Mouse (Mus musculus) right cerebral cortex, postnatal 10 days (tissue): ENCODE measurements at regions not wholly inside any gene's neighbourhood (a gene's known extent, or its start where the extent isn't known, plus 50 kb on each side); places are given as distances from the start of the nearest gene placed in this dataset.
"Not testable (repeated sequence)": the region's sequence is repeated elsewhere in the genome, so short reads cannot be mapped to it uniquely, and the experiment has no call there.

ENCODE experiments used
- DNase-seq, 2 experiments: peaks; one replicate each; pipeline ENCODE4 v3.0.0; 2021; ENCODE audit warnings: low spot score in 2 of 2

DNA sequence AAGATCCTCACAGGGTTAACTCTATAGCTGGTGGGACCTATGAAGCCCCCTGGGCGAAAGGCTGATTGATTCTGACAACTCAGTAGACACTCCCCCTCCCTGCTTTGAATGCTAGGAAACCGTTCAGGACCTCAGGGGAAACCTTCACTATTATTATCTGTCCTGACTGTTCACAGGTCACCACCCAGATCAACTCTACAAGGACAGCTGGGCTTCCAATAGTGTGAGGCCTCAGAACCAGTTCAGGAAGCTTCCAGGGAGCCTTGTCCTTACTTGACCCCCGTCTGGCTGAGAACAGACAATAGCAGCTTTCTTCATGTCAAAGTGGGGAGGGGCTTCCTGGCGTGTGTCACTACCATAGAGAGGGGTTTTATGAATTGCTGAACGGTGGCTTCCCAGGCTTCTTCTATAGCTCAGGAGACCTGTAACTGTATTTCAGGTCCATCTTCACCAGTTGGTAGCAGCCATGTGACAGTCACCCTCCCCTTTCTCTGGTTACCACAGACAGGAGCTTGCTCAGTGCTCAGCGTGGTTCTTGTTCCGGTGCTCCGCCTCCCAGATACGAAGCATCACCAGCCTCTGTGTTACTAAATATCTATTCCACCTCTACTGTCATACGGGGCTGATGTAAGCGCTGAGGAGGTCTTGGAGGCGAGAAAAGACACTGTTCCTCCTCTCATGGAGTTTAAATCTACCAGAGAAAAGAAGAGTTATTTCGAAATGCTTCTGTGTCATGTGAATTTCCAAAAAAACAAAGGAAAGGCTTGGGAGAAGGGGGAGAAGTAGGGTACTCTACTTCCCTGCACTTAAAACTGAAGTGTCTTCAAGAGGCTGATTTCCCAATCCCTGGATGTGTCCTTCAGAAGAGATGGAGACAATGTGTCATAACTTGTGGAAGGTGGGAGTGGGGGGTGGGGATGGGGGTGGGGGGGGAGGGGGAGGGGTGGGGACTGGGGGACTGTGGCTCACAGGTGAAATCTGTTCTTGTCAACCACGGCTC lies 96.9 kb downstream of the Vcpkmt start:
- peak; percentile 53 to 55 for DNase-seq

DNA sequence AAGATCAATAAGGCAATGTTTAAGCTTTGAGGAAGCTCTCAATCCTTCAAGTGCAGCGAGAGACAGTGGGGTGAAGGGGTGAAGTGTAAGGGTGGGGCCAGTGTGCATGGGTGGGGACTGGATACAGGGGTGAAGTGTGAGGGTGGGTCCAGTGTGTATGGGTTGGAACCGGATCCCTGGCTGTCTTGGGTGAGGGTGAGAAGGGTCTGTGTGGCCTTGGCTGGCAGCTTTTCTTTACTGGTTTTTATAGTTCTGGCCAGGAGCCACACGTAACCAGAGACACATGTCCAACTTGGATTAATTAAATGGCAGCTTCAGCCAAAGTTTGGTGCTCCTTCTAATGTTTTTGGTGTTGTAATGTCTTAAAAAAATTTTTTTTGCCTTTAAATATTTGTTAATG lies 101.4 kb downstream of the Vcpkmt start:
- DNase-seq: no peak

DNA sequence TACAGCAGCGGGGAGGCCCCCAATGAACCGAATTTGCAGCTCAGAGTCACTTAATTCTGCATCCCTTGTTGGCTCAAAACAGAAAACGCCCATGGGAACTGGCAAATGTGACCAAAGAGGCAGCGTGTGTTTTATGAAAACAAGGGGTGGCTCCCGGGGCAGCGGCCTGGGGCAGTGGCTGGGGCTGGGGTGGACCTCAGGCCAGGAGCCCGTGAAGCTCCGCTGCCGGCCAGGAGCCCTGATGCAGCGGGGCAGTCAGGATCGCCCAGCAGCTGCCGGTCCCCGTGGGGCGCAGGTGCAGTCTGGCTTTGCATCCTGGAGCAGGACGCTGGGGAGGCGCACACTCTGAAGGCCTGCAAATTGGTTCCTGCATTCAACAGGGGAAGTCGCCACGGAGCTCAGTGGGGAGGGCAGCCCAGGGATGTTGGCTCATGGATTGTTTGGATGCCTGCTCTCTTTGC lies 104.4 kb upstream of the Gm9887 start:
- no peak for DNase-seq

DNA sequence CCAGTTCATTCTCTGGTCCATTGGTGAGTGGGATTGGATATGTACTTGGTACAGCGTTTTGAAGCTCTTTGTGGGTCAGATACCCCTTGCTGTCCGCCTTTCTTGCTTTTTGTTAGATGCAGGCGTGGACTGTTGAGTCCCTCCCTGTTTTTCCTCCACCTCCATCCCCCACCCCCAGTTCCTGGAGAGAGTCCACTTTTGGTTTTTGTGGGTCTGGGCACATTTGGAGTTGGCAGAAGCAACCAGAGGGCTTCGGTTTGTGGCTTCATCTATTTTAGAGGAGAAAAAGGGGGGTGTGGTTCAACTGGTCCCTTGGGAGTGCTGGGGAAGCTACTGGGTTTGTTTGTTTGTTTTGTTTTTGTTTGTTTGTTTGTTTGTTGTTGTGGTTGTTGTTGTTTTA lies 103.9 kb upstream of the Gm9887 start:
- DNase-seq: no peak

DNA sequence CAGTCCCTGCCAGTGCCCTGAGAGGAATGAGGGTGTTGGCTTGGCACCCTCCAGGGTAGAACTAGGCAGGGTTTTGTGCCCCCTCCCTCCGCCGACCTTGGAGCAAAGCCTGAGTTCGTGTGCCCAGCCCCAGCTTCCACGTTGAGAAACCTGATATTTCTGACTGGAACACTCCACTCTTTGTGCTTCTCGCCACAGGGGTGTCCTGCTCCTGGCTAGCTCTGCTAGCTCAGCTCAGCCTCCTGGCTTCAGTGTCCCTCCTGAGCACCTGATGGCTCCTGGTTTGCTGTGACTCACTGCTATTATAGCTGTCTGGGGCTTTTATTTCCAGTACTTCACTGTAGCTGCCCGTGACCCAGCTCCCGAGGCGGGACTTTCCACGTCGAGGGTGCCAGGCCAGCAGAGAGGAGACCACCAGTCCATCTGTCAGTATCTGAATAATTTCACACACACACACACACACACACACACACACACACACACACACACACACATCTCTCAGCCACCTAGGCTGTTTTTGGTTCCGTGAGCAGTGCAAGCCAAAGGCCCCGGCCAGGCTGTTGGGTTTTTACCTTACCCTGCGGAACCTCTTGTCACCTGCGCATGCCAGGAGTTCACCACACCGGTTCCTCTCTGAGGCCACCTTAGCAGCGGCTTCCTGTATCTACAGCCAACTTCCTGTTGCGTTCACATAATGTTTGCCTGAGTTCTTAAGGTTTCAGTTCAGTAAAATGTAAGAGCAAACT lies 102.8 kb upstream of the Gm9887 start:
- DNase-seq: no peak

DNA sequence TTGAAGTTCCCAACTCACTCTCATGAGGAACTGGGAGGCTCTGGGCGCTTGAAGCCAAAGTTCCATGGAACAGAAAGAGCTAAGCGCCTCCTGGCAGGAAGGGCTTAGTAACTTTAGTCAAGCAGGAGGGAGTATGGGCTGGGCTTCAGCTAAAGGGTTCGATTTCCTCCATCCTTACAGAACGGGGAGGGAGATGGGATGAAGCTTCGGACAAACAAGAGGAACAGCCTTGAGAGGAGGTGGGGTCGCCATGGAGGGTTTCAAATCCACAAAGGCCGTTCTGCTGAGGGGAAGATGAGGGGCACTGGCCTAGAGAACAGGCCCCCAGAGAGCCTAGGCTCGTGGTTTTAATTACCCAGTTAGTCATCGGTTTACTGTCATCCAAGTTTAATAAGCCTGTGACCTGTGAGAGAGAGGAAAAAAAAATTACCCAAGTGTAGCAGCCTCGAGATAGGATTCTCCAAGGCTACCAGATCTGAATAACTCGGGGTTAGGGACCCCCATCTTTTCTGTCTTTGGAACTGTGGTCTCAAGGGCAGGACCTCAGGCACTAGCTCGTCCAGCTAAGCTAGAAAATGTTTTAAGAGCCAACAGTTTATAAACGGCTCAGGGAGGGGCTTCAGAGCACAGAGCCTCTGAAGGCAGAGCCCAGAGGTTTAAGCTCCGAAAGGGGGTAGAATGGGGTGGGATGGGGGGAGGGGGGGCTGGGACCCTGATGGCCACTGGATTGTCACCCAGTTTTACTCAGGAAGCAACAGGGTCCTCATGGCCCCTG lies 102.1 kb upstream of the Gm9887 start:
- no peak for DNase-seq

DNA sequence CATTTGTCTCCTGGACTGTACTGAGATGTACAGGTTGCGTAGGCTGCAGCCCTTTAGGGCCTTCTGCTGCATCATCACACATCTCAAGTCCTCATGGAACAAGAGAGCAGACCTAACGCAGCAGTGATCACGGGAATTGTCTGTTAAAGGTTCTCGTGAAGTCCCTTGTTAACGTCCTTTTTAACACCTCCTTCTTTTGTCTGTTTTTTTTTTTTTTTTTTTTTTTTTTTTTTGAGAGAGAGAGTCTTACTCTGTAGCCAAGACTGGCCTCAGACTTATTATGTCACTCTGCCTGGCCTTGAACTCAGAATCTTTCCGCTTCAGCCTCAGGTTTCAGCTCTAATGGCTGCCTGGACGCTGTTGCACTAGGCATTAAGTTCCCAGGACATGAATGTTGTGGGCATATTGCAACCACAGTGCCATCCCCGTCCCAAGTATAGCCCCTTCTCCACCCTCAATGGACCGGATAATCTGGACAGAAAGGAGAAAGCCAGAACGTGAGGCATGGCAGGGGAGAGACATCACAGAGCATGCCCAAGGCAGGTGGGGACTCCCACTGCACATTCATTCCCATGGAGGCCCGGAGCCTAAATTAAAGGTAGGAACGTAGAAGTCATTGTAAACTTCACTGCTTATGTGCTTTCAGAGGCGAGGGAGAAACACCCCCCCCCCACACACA lies 101.3 kb upstream of the Gm9887 start:
- DNase-seq: no peak

DNA sequence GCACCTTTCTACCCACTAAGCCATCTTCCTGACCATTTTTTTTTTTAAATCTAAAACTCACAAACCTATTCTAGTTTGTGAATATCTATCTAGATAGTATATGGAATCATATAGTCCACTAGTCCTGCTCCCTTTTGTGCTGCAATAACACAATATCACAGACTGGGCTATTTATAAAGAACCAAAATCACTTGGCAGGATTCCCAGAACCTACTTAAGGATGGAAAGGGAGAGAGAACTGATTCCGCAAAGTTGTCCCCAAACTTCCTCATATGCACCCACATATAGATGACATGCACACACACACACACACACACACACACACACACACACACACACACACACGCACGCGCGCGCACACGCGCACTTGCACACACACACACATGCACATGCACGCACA lies 100.7 kb upstream of the Gm9887 start:
- DNase-seq: no peak

DNA sequence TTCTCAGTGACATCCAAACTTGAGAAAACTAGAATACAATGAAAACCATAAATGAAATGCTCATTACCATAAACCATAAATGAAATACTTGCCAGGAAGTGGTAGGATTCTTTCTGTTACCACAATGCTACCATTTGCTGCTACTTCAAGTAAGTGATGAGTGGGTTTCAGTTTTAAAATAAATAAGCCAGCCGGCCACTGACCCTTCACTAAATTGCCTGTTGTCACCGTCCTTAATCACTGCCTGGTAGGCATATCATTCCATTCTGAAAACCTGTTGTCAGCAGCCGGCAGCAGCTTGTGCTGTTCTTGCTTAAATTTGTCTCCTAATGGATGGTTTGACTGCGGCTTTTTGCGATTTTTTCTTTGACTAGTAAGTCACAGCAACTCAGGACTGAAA lies 99.6 kb upstream of the Gm9887 start:
- DNase-seq: no peak

DNA sequence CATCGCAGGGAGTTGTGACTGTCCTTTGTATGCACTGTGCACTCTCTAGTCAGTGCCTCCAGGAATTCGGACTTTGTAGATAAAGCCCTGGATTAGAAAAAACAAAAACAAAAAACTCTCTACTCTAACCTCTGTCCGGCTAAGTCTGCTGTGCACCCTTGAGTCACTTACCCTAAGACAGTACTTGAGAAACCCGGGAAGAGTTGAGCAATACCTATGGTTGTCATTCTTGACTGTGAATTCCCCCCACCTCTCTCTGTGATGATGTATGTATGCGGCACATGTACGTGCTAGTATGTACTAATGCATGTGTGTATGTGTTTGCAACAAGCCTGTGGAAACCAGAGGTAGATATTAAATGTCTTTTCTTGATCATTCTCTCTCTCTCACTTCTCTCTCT lies 96.7 kb upstream of the Gm9887 start:
- DNase-seq: no peak

DNA sequence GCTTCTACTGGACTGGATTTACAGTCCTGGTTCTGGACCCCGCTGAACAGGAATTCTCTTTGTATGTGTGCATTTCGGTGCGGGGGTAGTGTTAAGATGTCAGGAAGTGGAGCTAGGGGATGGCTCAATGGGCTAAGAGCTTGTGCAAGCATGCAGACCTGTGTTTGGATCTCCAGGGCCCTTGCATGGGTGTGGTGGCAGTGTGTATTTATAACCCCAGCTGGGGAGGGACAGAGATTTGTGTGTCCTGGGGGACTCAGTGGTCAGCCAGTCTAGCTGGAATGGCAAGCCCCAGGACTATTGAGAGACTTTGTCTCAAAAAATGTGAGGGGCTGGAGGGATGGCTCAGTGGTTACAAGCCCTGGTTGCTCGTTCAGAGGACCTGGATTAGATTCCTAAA lies 95.1 kb upstream of the Gm9887 start:
- DNase-seq: no peak

DNA sequence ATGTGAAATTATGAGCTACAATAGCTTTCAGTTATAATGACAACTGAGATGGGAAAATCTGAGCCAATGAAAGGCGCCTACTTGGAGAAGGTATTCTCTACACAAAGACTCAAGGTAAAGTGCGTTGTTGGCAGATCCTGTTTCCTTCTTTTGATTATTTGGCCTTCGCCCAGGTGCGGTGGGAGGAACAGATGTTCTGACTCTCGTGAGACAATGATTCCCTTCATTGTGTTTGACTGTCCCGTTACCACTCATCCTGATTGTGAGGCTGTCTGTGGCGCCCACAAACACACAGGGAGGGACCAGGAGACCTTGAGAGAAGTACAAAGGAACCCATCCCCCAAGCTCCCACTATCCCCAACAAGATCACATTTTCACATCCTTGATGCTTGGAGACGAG lies 92.6 kb upstream of the Gm9887 start:
- DNase-seq: no peak

DNA sequence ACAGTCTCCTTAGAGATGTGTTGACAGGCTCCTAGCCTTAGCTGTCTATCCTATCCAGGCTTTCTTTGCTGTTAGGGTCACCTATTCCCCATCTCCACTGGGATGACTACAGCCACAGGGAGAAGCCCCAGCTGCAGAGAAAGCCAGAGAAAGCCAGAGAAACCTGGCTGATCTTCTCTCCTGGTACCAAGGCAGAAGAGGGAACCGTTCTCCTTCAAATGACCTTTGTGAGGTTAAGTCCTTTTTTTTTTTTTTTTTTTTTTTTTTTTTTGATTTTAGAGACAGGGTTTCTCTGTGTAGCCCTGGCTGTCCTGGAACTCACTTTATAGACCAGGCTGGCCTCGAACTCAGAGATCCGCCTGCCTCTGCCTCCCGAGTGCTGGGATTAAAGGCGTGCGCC lies 91.1 kb upstream of the Gm9887 start:
- not testable (repeated sequence) for DNase-seq

DNA sequence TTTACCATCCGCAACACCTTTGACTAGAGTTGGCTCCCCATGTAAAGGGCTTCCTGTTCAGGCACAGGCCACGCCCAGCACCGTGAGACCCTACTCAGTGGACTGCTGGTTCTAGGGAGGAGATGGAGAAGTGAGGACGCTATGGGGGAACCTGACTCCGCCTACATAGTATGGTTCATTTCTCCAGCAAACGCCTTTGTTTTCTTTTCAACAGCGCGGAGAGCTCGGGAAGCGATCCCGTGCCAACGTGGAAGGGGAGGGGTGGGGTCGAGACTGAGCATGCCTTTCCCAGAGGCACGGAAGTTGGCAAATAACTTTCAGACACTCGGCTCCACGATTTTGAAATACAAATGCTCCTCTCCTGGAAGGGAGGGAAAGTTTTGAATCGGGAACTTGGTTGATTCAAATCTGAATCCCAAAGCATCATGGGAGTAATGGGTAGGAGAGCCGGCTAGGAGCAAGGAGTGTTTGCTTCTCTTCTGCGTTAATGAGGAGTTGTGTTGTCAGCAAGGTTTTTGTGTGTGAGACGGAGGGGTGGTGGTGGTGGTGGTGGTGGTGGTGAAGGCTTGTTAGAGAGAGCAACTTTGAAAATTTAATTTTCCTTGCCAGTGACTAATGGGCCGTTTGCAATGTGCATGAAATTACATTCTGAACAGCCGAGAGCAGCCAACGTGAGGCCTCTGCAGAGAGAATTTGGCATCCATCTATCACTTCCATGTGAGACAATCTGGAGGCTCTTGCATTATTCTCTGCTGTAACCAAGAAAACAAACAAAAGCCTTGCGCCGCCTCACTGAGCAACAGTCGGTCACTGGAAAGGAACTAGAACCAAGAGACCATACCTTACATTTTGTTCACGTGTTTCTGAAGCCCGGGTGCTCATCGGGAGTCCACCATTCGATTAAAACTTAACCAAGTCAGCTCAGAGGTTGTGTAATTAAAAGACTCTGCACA lies 89.9 kb upstream of the Gm9887 start:
- peak in 1 of 2 experiments; percentile 29 for DNase-seq

DNA sequence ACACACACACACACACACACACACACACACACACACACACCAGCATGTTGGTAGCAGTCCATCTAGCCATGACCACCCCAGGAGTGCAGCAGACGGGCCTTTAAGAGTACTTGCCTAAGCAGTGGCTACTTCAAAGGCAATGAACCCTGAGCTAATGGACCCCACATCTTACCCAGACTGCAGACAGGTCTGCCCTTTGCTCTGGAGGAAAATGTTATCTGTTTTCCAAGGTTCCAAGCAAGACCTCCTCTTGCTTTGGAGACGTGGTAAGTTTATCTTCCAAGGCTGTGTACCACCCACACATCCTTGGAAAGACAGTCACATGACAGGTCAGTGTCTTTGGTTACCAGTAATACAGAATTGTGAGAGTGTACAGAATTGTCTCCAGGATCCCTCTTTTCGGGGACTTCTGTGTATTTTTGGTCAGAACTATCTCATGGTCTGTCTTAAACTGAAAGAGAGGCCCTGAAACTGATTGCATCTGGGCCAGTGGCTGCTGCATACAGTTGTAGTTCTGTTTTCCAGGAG lies 88.4 kb upstream of the Gm9887 start:
- DNase-seq: no peak

DNA sequence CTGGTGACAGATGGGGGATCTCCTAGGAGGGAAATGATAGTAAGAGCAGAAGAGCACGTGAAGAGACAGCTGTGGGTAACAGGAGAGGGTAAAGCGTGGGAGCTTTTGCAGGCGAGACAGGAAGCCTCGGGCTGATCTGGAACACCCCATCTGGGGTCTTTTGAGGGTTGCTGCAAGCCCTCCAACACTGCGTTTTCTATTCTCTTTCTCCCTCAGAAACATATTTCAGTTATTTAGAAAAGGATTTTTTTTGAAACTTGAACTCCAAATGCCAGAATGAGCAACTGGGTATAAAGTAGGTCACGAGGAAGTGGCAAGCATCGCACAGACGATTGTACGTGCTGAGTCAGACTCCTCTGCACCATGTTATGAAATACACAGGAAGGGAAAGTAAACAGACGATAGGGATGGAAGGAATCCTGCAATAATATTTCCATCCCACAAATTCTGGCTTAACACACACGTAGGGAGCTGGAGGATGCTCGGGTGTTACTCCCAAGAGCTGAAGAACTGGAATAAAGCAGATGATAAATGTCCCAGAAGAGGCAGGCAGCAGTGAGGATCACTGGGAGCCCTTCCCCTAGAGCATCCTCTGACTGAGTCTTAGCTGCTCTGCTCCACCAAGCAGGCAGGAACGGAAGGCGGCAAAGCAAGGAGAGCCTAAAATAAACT lies 86.0 kb upstream of the Gm9887 start:
- no peak for DNase-seq

DNA sequence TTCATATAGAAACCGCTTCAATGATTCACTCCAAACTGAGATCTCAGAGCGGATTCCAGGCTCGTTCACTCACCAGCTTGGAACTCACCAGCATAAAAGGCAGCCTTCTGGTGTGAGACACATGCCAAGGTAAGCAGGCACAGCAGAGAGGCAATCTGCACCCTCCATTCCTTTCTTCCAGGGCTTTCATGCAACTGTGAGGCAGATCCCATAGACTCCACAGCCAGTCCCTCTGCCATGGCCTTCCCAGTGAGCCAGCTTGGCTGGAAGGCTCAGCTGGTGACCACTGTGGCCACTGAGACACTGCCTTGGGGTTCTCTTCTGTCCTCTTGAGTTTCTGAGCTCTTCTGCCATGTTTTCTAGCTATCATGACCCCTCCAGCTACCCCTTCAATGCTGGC lies 84.5 kb upstream of the Gm9887 start:
- DNase-seq: peak; percentile 56 to 76

DNA sequence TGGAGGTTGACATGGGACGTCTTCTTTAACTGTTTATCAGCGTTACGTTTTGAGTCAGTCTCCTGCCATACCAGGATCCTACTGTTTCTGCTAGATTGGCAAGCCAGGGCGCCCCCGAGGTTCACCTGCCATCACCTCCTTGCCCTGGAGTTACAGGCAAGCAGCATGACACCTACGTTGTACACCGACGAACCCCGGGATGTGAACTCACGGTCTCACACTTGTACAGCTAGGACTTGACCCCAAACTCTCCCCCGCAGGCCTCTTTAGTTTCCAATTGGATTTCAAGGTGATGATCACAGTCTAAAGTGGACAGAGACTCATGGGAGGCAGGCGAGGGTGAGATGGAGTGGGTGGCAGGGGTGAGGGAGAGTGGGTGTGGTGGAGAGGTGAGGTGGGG lies 83.9 kb upstream of the Gm9887 start:
- no peak for DNase-seq

DNA sequence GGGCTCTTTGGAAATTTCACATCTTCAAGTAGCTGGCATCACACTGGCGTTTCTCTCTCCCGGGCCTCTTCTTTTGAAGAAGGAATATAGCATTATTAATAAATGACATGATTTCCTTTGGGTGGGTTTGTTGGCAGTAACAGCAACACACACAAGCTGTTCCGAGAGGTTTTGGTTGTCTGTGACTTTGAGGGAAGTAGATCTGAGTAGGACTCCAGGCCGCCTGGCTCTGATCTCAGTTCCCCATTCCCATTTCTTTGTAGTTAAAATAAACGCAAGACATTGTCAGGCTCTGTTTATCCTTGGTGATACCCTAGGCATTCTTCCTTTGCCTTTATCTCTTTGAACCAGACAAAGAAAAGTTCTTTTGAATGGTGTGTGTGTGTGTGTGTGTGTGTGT lies 83.3 kb upstream of the Gm9887 start:
- DNase-seq: no peak

DNA sequence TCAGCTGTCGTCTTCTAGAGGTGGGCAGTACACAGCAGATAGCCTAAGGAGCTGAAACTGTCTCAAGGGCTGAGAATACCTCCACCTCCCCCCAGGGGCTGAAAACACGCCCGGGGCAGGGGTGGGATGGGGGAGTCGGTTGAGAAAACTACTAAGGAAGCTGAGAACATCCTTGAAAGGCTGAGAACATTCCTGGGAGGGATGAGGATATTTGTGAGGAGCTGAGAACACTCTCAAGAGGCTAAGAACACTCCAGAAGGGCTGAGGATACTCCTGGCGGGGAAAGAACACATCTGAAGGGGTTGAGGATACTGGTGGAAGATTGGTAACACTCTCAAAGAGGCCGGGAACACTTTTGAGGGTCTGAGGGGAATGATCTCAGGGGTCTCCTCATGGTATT lies 81.3 kb upstream of the Gm9887 start:
- DNase-seq: no peak
